Mouse (Mus musculus) adrenal gland, adult (tissue): ENCODE data around the gene Ankrd37.

ENCODE experiments used
- DNase-seq, 2 experiments: peaks; one replicate each; pipeline ENCODE4 v3.0.0; 2022 to 2023; ENCODE audit warnings: low spot score in 1 of 2; ENCODE audit not compliant: inconsistent age in 2 of 2

Ankrd37 gene

GRCm38 (mm10) chr8:46005596-46005995 is at the start of gene Ankrd37:
Gene Ankrd37, minus strand, starts transcription at chr8:46005707.
- DNase-seq = no peak

DNA sequence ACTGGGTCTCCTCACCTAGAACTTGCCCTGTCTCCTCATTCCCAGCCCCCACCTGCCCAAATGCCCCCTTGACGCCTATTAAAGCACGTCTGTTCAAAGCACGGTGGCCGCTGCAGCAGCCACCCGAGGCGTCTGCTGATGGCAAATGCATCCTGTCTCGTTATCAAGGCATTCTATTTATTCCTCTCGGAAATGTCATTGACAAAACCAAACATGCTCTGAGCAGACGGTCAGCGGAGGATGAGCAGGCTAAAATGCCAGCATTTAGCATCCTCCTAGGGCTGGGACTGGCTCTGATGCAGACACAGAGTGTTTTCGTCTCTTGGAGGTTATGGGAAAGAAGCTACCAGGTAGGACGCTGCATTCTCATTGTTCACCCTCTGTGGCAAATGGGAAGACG is 34.8 kb upstream of the Ankrd37 start:
- DNase-seq = no peak

GRCm38 (mm10) chr8:46039666-46040065 is 34.2 kb upstream of the Ankrd37 start:
- DNase-seq = peak in 1 of 2 experiments; percentile 43

DNA sequence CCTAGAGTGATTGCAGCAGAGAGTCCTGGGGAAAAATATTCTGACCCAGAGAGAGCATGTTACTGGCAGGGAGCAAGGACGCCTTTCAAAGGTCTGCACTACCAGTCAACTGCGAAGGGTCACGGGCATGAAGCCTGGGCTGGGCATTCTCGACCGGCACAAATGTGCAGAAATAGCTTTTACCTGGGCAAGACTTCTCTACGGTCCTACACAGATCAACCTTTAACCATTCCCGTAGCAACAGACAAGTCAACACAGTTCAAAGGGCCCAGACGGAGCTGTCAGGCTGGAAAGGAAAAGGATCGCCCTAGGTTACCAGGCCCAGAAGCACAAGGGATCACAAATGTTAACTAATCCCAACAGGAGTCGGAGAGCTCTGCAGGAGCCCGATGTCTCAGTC is 30.7 kb upstream of the Ankrd37 start:
- DNase-seq = no peak

DNA sequence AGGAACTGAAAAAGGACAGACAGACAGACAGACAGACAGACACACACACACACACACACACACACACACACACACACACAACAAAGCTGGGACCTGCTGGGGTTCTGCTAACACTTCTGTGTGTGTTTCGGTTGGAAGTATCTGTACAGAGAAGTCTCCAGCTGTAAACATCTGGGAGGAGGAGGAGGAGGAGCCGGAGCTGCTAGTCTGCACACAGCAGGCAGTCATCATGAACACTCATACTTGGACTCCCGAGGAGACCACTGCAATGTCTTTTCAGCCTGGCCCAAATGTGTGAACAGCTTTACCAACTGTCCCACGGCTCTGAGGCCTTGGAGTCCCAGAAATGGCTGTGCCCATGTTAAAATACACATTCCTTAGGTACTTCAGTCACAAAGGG is 18.9 kb upstream of the Ankrd37 start:
- DNase-seq = no peak

DNA sequence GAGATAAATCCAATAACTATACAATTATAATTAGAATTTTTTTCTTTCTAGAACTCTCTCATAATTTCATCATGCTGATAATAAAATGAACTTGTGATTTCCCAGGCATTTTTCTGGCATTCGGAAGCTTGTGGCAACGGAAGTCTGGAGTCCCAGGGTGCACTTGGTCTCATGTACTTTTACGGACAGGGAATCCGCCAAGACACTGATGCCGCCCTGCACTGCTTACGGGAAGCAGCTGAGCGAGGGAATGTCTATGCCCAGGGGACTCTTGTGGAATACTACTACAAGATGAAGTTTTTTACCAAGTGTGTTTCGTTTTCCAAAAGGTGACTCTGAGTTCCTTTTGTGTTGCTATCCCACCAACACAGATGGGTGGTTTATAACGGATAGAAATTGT is 17.3 kb upstream of the Ankrd37 start:
- DNase-seq = no peak

DNA sequence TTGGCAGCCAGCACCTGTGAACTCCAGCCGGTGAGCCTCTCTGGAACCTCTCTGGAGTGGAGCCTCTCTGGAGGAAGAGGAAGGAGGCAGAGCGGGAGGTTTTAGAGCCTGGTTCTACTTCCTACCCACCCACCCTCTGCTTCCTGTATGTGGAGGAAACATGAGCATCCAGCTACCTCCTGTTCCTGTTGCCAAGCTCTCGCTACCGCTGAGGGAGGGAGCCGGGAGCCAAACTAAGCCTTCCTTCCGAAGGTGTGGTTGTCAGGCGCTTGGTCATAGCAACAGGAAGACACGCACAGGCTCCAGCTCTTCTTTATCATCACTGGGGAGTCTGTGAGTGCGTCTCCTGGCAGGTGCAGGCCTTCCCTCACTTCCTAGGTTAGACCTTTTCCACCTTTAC is 16.7 kb upstream of the Ankrd37 start:
- no peak for DNase-seq

GRCm38 (mm10) chr8:46010746-46011680 is 5.5 kb upstream of the Ankrd37 start:
- DNase-seq = peak in 1 of 2 experiments; percentile 36

GRCm38 (mm10) chr8:46010306-46010705 is 4.8 kb upstream of the Ankrd37 start:
- DNase-seq = no peak

- DNase-seq = no peak
Measured at GRCm38 (mm10) chr8:46007050-46007672, 1.7 kb upstream of the Ankrd37 start.

- DNase-seq = peak; percentile 99 to 100
Measured at GRCm38 (mm10) chr8:45999784-46000705, 5.5 kb downstream of the Ankrd37 start.

- DNase-seq = no peak
Measured at GRCm38 (mm10) chr8:45999138-45999783, 6.2 kb downstream of the Ankrd37 start, which contains the start of gene Lrp2bp. Gene Lrp2bp, plus strand, starts transcription at chr8:45999303.

GRCm38 (mm10) chr8:45998228-45998627 is 7.3 kb downstream of the Ankrd37 start:
- DNase-seq = no peak

DNA sequence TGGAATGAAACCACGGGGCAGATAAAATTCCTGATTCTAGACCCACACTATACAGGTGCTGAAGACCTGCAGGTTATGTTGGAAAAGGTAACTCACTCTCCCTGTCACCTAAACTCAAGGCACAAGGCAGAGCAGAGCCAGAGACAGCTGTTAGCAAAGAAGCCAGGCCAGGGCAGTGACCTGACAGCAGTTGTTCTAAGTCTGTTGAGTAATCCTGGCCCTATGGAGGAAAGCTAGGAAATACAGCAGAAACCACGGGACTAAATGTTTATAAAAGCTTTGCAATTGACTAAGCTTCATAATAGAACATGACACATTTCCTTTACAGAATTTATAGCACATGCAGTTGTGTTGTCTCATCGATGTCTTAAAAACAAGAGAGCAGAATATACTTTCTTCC is 9.9 kb downstream of the Ankrd37 start:
- no peak for DNase-seq

GRCm38 (mm10) chr8:45994111-45994510 is 11.4 kb downstream of the Ankrd37 start:
- no peak for DNase-seq

DNA sequence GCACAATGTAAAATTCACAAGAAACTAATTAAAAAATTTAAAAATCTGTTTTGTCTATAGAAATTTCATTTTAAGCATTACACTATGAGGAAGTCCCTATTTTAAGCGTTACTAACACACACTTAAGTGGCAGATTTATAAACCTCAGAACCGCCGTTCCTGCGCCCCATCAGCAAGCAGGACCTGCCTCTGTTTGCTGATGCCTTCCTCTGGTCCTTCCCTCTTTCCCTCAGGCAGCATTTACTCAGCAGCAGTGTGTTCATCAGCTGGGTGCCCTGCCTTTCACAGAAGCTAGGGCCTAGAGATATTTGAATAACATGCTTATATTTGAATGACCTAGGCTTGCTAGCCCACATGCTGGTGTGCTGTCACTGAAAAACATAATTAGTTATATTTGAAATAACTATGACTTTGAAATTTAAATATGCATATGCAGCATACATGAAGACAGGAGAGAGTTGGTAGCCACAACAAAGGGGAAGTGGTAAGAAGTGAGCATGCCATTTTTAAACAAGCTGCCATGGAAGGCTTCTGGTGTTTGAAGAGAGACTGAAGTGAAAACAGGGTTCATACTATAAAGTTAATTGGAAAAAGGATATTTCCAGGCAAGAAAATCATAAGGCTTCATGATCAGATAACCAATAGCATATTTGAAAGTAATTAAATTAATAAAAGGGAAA is 14.7 kb downstream of the Ankrd37 start:
- no peak for DNase-seq

DNA sequence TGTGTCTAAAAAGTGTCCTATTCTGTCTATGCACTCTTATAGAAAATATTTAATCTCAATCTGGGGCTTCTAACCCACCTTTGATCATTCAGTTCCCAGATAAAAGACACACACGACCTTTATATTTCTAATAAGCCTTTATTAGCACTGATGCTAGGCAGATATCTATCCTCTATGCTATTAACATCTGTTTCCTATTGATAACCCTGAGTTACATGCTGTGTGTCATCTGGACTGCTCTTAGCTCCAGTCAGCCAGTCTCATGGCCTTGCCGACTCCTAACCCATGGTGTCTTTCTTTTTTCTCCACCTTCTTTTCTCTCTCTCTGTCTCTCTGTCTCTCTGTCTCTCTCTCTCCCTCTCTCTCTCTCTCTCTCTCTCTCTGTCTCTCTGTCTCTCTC is 17.3 kb downstream of the Ankrd37 start:
- DNase-seq = no peak

- DNase-seq = no peak
Measured at GRCm38 (mm10) chr8:45986665-45987064, 18.8 kb downstream of the Ankrd37 start.

GRCm38 (mm10) chr8:45975837-45976468 is 29.6 kb downstream of the Ankrd37 start:
- no peak for DNase-seq
